Mouse (Mus musculus) liver, adult (tissue): ENCODE measurements at regions not wholly inside any gene's neighbourhood (a gene's known extent, or its start where the extent isn't known, plus 50 kb on each side); places are given as distances from the start of the nearest gene placed in this dataset.

Experiments used
- GATA4 ChIP-seq: IDR thresholded peaks from 2 replicates; pipeline ENCODE4 v1.6.1; 2014; ENCODE audit warnings: mild to moderate bottlenecking, low read length; ENCODE audit not compliant: insufficient replicate concordance

DNA sequence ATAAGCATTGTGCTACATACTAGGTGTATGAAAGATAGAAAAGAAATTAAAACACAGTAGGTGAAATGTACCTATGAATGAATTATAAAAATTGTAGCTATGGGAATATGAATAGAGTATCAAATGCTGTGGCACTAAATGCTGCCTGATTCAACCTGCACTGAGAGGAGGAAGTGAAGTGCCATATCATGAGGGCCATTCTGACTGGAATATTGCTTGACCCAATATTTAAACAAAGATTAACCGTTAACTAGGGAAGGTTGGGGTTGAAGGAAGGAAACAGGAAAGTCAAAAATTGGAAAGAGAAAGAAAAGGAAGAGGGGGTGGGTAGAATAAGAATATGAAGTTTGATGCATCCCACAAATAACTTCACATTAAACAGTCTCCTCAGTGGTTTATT is 103.8 kb downstream of the Ccdc71l start:
- no peak for TF ChIP-seq GATA4

DNA sequence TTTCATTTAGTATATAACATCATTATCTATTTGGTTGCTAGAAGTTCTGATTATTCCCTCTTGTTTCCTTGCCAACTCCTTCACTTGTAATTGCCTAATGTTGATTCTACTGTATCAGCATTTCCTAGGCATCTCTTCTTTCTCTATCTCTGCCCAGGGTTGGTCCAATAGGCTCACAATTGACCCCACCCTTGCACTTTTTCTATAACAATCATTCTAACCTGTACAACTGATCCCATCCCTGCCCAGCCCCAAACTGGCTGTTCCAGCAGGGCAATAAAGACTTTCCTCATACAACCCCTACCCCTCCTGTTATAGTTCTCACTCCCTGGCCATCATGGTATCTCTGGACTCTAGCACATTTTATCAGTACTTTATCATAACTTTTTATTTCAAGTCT is 104.3 kb downstream of the Ccdc71l start:
- no peak for TF ChIP-seq GATA4

DNA sequence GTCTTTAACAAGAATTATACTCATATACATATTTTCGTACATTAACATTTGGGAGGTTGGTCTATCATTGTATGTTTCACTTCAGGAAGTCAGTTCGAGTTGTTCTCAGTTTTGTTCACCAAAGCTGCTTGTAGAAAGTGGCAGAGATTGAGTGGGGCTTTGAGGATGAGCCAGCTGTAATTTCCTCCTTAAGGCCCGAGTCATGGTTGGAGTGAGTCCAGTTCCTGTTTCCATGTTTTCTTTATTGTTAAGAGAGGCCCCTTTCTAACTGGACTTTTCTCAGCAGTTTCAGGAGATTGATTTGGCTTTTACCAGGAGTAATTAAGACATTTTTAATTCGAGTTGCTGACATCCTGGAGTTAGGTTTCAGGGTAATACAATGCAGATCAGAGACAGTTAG is 107.7 kb downstream of the Ccdc71l start:
- no peak for TF ChIP-seq GATA4

DNA sequence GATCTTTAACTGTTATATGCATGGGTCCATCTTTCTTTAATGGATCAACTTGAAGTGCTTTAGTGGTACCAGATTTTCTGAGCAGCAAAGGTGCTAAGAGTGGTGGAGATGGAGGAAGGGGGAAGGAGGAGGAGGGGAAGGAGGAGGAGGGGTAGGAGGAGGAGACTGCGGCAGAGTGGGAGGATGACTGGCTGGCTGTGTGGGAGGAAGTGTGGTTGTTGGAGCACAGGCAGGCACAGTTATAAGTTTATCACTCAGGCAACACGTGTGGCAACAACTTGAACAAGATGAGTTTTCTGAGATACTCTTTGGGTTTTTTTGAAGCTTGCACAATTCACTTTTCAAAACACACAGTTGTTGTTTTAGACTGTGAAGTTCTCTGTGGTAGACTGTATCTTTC is 108.2 kb downstream of the Ccdc71l start:
- no peak for TF ChIP-seq GATA4

DNA sequence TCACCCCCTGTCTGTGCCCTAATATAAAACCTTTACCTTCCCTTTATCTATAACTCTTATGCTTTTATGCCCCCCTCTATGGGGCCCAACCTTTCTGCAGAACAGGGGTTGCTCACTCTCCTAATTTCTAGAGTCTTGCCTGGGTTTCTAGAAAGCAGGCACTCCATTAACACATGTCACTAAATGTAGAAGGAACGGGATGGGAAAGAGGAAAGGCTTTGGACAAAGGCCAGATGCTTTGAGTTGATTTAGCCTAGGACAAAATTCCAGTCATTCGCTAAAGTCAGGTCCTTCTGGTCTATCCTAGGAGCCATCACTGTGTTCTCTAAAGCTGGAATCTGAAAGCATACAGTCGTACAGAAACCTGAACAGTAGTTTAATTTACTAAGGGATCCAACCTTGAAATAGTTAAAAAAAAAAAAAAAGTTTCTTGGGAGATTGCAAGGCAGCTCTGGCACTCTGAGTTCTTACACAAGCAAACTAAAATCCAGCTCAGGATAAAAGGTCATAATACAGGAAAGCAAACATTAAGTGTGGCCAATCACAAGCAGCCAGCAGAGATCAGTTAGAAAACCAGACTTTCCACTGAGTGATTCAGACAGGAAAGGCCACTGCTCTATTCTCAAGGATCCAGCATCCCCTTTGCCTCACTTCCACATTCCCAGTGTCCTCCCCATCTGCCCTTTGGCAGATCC is 109.5 kb downstream of the Ccdc71l start:
- TF ChIP-seq GATA4 = no peak; the same call in 1 of the 2 replicates

DNA sequence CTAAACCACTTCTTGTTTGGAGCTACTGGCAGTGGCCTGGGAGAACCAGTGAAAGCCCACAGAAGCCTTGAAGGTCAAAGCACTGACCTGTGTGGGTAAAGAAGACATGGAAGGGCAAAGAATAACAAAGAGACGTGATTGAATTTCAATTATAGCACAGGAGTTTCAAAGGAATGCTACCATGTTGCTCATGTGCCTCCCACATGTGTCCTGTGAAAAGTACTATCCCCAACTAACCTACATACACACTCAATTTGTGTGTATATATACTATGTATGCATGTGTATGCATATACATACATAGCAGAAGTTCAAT is 110.0 kb downstream of the Ccdc71l start:
- no peak for TF ChIP-seq GATA4

DNA sequence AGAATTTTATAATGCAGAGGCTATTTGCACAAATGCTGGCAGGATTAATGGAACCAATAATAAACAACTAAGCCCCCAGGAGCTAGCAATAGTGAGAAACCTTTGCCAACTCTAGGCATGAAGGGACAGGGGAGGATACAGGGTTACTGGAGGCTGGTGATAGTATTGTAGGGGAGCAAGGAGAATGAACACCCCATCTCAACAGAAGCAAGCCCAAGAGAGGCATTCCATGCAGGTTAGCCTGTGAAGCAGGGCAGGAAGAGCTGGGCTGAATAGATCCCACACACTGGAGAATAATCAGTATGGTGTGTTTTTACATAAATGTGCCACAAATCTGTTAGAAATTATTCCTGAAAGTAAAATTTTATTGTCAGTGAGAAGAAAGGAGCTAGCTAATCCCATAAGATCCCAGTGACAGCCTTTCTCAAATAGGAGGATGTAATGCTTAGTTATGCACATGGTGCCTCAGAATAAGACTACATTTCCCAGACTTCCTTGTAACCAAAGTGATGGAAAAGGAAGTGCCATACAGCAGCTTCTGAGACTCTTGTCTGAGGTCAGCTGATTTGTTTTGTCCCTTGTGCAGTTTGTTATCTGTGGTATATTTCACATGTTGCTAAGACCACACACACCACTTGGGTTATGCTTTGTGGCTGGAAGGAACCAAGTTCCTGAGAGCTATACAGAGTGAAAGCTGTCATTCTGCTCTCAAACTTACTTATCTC is 111.1 kb downstream of the Ccdc71l start:
- no peak for TF ChIP-seq GATA4

DNA sequence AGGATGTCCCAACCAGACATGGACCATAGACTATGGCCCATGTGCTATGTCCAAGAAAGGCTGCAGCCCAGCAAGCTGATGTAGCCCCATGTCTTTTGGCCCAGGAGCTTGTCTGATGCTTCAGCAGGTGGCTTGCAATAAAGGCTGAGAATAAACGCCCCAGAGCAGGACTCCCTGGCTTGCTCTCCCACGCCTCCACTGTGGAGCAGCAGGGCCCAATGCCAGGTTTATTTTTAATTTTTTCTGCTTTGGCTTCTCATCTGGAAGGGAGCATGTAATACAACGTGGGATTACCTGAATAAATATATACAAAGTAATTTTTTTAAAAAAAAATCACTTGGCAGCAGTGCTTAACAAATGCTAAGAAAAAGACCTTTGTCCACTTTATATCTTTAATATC is 125.7 kb downstream of the Ccdc71l start:
- TF ChIP-seq GATA4 = no peak

DNA sequence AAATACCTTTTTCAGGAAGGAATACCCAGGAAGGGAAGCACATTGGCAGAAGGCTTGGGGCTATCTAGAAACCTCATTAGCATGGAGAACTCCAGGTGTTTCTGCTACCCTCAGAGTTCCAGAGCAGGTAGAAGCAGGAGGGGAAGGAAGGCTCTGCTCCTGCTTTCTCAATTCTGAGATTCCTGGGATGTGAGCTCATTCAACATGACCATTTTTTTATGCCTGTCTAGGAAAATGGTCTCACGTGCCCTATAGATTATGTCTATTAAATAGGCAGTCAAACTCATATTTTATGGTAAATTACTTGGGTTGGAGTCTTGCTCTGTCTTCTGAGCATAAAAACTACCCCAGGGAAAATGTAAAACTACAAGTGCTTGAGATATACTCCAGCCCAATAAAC is 130.2 kb downstream of the Ccdc71l start:
- no peak for TF ChIP-seq GATA4

DNA sequence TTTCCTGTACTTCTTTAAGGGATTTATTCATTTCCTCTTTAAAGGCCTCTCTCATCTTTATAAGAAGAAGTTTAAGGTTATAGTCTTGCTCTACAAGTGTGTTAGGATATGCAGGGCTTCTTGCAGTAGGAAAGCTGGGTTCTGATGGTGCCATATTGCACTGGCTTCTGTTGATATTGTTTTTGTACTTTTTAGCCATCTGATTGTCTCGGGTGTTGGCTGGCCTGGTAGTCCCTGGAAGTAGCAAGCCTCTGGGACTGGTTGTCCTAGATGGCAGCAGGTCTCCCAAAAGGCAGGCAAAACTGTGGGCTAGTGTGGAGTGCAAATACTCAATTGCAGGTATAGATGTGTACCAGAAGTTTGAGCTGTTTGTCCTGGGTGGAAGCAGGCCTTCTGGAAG is 147.1 kb downstream of the Ccdc71l start:
- TF ChIP-seq GATA4 = no peak

DNA sequence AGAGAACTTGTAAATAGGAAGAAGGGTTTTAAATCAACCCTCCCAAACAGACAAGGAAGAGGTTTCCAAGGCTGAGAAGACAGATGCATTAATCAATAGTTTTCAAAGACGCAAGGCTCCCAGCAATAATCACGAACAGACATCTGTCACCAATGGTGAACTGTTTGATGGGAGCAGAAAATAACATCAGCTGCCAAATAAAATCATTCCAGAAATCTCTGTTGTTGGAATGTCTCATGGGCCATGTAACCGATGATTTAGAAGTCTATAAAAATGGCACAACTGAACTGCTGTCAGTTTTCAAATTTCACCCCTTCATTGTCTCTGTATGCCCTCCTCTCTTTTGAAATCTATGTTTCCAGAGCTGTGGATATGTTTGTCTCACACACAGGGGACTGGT is 152.7 kb downstream of the Ccdc71l start:
- no peak for TF ChIP-seq GATA4

DNA sequence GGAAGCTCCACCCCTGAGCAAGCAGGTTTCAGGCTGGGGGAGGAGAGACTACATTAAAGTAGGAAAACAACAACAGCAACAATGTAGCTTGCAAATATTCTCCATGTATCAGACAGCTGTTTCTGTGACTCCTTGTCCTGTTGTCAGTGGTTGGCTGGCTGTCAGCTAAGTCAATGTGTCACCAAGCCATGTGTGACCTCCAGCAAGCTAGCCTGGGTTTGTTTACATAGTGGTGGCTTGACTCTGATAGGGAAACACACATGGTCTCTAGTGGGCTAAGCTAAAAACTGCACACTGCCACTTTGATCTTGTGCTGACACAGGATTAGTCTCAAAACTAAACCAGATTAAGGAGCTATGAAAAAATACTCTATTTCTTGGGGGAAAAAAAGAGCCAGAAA is 155.1 kb downstream of the Ccdc71l start:
- peak; percentile 40; the same call in 1 of the 2 replicates for TF ChIP-seq GATA4

DNA sequence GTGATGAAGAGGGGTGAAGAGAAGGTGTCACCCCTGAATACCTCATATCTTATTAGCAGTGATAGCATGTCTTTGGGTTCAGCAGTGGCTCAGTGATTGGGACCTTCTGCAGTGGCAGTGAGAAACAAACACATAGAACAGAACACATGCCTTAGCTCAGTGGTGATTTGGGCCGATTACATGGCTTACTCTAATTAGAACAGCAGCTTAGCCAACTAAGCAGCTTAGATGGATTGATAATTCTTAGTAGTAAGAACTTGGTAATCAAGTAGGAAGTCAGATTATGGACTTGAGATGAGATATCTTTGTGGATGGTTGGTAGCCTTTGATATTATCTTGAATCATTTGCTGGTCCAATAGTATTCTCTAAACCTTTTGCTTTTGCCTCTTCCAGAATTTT is 167.0 kb downstream of the Ccdc71l start:
- no peak for TF ChIP-seq GATA4

DNA sequence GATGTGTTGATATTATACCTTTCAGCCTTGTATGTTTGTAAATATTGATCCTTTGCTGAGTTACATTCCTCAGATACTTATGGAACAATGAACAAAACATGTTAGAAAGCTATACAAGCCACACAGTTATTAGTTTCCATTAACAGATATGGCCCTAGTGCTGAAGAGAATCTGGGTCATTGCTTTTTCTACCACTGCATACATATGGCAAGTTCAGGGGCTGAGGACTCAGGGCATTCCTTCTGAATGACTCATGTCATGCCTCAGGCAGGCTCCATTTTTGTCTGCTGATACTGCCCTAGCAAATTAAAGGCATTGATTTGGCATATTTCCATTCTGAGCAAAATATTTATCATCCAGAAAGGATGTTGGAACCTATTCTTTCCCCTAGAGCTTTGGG is 167.9 kb downstream of the Ccdc71l start:
- TF ChIP-seq GATA4 = no peak

DNA sequence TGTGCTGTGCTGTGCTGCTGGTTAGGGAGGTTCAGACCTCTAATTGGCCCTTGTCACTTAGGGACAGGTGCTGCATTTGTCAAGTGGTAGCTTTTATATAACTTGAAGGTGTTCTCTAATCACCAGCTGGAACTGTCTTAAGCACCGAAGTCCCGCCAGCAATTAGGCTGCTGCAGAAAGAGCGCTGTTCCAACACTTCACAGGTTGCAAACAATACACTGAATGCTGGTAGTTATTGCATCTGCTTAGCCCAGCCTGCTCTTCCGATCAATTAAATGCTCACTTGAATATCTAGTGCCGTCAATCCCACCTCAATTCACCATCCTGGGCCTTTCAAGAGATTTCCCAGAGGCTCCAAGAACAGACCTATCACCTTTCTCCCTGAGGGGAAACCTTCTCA is 175.3 kb downstream of the Ccdc71l start:
- no peak for TF ChIP-seq GATA4

DNA sequence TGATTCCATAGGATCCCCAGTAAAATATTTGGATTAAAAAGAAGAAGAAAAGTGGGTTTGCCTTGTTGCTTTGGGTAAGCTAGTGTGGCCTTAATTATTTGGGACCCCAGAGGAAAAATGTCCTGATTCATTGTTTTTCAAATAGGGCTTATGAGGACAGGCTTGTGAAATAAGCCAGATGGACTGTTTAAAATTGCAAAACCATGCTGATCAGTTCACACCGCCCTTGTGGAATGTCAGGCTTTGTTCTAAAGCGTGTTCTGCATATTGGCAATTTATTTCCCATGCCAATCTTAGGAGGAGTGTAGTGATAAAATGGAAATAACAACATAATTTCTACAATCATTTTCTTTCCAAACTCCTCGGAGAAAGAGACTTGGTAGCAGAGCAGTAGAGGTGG is 189.3 kb downstream of the Ccdc71l start:
- TF ChIP-seq GATA4 = no peak

DNA sequence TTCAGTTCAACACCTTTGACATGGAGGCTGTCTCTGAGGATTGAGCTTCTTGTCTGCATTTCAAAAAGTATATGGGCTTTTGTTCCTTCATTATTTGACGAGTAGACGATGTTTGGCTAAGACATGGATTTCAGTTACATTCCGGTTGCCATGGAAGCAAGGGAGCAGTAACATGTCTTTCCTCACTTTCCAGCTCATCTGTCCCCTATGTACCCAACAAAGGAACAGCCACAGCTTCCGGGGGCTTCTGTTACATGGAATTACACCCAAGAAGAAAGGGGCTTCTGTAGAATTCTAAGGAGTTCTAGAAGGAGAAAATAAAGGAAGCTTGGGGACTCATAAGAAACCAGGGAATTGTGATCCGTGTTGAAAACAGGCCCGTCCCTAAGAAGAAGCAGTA is 202.8 kb downstream of the Ccdc71l start:
- TF ChIP-seq GATA4 = no peak
